Mouse (Mus musculus) T-helper 17 cell (primary cell): ENCODE results near the gene Smr3a.

Experiments
- in situ Hi-C, 2 experiments: fragments of 300-600 bp; cut with MboI, MseI; formaldehyde crosslinking; loops; 1 replicate in 1 of 2; 2 replicates in 1 of 2; pipeline ENCODE4 v1.15.1; 2025; ENCODE audit warnings: high pct_unique_total_duplicates in 2 of 2

The Smr3a gene

DNA sequence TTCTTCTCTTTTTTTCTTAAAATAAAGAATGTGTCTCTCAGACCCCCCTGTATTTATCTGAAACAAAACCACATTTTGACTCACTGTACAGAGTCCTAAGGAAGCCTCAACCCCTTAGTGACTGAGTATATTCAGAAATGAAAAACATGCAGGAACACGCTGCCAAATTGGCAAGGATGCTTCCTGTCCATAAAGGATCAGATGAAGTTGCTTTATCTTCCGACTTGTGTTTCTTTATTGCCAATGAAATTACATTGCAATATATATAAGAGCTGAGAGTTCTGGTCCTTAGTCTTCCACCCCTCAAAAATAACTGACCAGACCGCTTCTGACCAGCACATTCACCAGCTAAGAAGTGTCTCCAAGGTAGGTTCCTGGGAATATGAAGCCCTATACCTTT is at the start of gene Smr3a:
Smr3a (plus strand) TSS at position 301 of the 400 bp plus-strand sequence.
- in situ Hi-C loops, result loop anchor here in 1 of 2 experiments (10.0 kb wide), 1 partner anchor 267 kb away; no protein-coding TSS in a partner anchor

- in situ Hi-C loops, result no loop called here
These were observed 33.1 kb upstream of the Smr3a start, which contains the start of the genes 2310003L06Rik and Gm28434 for GRCm38 (mm10) chr5:87969201-87969600. TSS of gene 2310003L06Rik (plus strand) at chr5:87969459. TSS of gene Gm28434 (plus strand) at chr5:87969517.

- in situ Hi-C loops, result no loop called here
These were observed 23.2 kb upstream of the Smr3a start, which contains the start of gene Cabs1 for GRCm38 (mm10) chr5:87979139-87979538. TSS of gene Cabs1 (plus strand) at chr5:87979439.

DNA sequence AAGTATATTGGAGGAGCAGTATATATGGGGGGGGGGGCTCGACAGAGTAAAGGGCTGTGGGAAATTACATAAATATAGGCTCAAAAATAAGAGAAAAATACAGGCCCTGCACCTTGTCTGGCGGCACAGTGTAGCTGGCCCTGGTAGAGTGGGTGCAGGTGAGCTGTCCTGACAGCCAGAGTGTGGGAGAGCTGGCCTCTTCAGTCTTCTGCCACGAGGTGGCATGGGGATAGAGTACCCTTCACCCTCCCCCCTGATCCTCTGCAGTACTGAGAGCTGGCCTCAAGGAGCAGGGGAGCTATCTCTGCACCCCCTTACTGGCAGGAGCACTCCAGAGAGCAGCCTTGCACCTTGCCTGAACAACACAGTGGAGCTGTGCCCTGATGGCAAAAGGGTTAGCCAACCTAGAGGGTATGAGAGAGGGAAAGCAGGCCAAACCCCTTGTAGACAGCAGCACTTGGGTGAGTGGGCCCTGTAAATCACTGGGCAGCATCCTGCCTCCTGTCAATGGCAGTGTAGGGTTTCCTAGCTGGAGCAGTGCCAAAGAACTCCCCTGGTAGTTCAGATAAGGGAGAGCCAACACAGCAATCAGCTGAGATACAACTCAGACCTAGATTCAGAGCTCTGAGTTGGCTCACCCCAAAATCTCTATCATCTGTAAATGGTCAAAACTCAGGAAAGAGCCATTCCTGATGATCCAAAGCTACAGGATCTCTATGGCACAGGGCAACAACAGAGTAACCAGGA is 19.7 kb upstream of the Smr3a start:
- in situ Hi-C loops, result no loop called here

- in situ Hi-C loops, result loop anchor here in 1 of 2 experiments (10.0 kb wide), 1 partner anchor 270 kb away; no protein-coding TSS in a partner anchor
These were observed 2.9 kb downstream of the Smr3a start for GRCm38 (mm10) chr5:88005241-88005640.
